Mouse (Mus musculus) heart, postnatal 36 days (tissue): ENCODE results near the gene Sec16b. TPM values are rescaled to one million over a fixed set of nuclear protein-coding genes. Genes with fewer than 3 reads are reported as not detected.
A peak's percentile ranks its signal among the peaks of the same experiment; 100 is the strongest.

Experiments used
- DNase-seq, 2 experiments: peaks; one replicate each; pipeline ENCODE4 v3.0.0; 2021 to 2022
- intact Hi-C: fragments of 180-260 bp; cut with DNase I; formaldehyde crosslinking; loops from one replicate; pipeline ENCODE4 v1.15.1; 2025
- total RNA-seq, 2 experiments: library from RNA; stranded (reverse); gene quantifications; 2 replicates each; pipeline ENCODE4 v1.2.3; 2021

The Sec16b gene
- total RNA-seq, 2 experiments from 2014 or later, result 0.73 to 0.89 TPM

- intact Hi-C loops, result loop anchor here (2.0 kb wide), 1 partner anchor 18 kb away; no protein-coding TSS in a partner anchor
- no peak for DNase-seq
Measured at GRCm38 (mm10) chr1:157512690-157513448, 6.3 kb downstream of the Sec16b start.

- intact Hi-C loops, result loop anchor here (2.0 kb wide), 1 partner anchor 17 kb away; no protein-coding TSS in a partner anchor
- no peak for DNase-seq
Measured at GRCm38 (mm10) chr1:157513559-157513958, 7.0 kb downstream of the Sec16b start.

- intact Hi-C loops, result no loop called here
Measured at GRCm38 (mm10) chr1:157514298-157514697, 7.8 kb downstream of the Sec16b start.

GRCm38 (mm10) chr1:157516838-157517808 lies 10.6 kb downstream of the Sec16b start:
- no peak for DNase-seq
- intact Hi-C loops, result no loop called here

More at GRCm38 (mm10) chr1:157514298-157514697, 7.8 kb downstream of the Sec16b start:
- DNase-seq, result no peak

GRCm38 (mm10) chr1:157518111-157518523 lies 11.6 kb downstream of the Sec16b start:
- intact Hi-C loops, result no loop called here
- peak; percentile 11 to 18 for DNase-seq

- intact Hi-C loops, result no loop called here
Measured at GRCm38 (mm10) chr1:157519396-157519795, 12.9 kb downstream of the Sec16b start.

GRCm38 (mm10) chr1:157522322-157522721 lies 15.8 kb downstream of the Sec16b start:
- DNase-seq, result no peak
- intact Hi-C loops, result no loop called here

More at GRCm38 (mm10) chr1:157519396-157519795, 12.9 kb downstream of the Sec16b start:
- no peak for DNase-seq

- intact Hi-C loops, result no loop called here
- DNase-seq, result no peak
Measured at GRCm38 (mm10) chr1:157524775-157525174, 18.2 kb downstream of the Sec16b start.

- no peak for DNase-seq
- intact Hi-C loops, result no loop called here
Measured at GRCm38 (mm10) chr1:157525692-157526354, 19.3 kb downstream of the Sec16b start.

- no peak for DNase-seq
- intact Hi-C loops, result no loop called here
Measured at GRCm38 (mm10) chr1:157526625-157527024, 20.1 kb downstream of the Sec16b start.

- no peak for DNase-seq
- intact Hi-C loops, result loop anchor here (1.0 to 10.0 kb wide), 3 partner anchors 398 to 788 kb away; no protein-coding TSS in a partner anchor
Measured at GRCm38 (mm10) chr1:157532826-157533460, 26.4 kb downstream of the Sec16b start.

GRCm38 (mm10) chr1:157535571-157535970 lies 29.0 kb downstream of the Sec16b start:
- no peak for DNase-seq
- intact Hi-C loops, result loop anchor here (5.0 to 10.0 kb wide), 4 partner anchors 78 to 791 kb away; partner anchors contain the start of gene Cryzl2

GRCm38 (mm10) chr1:157536471-157536870 lies 29.9 kb downstream of the Sec16b start:
- peak; percentile 45 to 50 for DNase-seq
- intact Hi-C loops, result loop anchor here (5.0 to 10.0 kb wide), 4 partner anchors 79 to 792 kb away; partner anchors contain the start of gene Cryzl2

GRCm38 (mm10) chr1:157537636-157538035 lies 31.1 kb downstream of the Sec16b start:
- peak in 1 of 2 experiments; percentile 39 for DNase-seq
- intact Hi-C loops, result loop anchor here (2.0 to 10.0 kb wide), 5 partner anchors 80 to 793 kb away; partner anchors contain the start of gene Cryzl2

GRCm38 (mm10) chr1:157545056-157545455 lies 38.5 kb downstream of the Sec16b start:
- DNase-seq, result no peak
- intact Hi-C loops, result no loop called here

- no peak for DNase-seq
- intact Hi-C loops, result no loop called here
Measured at GRCm38 (mm10) chr1:157547658-157548057, 41.1 kb downstream of the Sec16b start.

GRCm38 (mm10) chr1:157549721-157550120 lies 43.2 kb downstream of the Sec16b start:
- intact Hi-C loops, result loop anchor here (10.0 kb wide), 1 partner anchor 1405 kb away; no protein-coding TSS in a partner anchor
- no peak for DNase-seq

GRCm38 (mm10) chr1:157552749-157553451 lies 46.4 kb downstream of the Sec16b start:
- DNase-seq, result peak; percentile 30 to 45
- intact Hi-C loops, result loop anchor here (10.0 kb wide), 1 partner anchor 1402 kb away; no protein-coding TSS in a partner anchor

- intact Hi-C loops, result loop anchor here (10.0 kb wide), 1 partner anchor 1401 kb away; no protein-coding TSS in a partner anchor
- no peak for DNase-seq
Measured at GRCm38 (mm10) chr1:157554163-157554562, 47.6 kb downstream of the Sec16b start.
